9 mouse cellular contexts compared by ENCODE assay signal in genomic region chr11:67596233-67596632, GRCm38 (mm10).
DNase-seq lines count a peak whose midpoint lies in the region; ATAC-seq and TF ChIP-seq lines count a peak whose summit lies in the region.
"Had no signal": no experiment of that assay in that cellular context is flagged by ENCODE, and none has a peak within 500 bp of the region (broad histone marks: within the 10 kb centered on the region; RNA-seq: fewer than 3 reads in every experiment).

No protein-coding gene starts in this region.

- TF ChIP-seq EP300 in stomach, postnatal 0 days (optimal IDR thresholded peaks at IDR 0.05): no peak

- H3K36me3 ChIP-seq in hindbrain, embryonic 10.5 days: no peaks in the 10 kb centered on the region
- H3K36me3 ChIP-seq in hindbrain, embryonic 12.5 days: no peaks in the 10 kb centered on the region
- no peaks in the 10 kb centered on the region for H3K36me3 ChIP-seq in stomach, postnatal 0 days (ENCODE audit: control insufficient read depth, insufficient read depth, low read length)
- no peaks in the 10 kb centered on the region for H3K36me3 ChIP-seq in heart, embryonic 11.5 days (ENCODE audit: control insufficient read depth, insufficient read depth, low read length)

- H3K9ac ChIP-seq in hindbrain, embryonic 12.5 days: no peak overlapping the region
- no peak overlapping the region for H3K9ac ChIP-seq in stomach, postnatal 0 days (ENCODE audit: low read length)
- H3K9ac ChIP-seq in heart, embryonic 11.5 days (ENCODE audit: low read depth, low read length): no peak overlapping the region

- peak; percentile 16 for DNase-seq in hindbrain, embryonic 10.5 days (ENCODE audit: low spot score)
- peak; percentile 40 for DNase-seq in forelimb bud, embryonic 11.5 days (ENCODE audit: low read depth, low spot score)
- peak; percentile 79 to 86 for DNase-seq in left cerebral cortex, adult 18-20 months (ENCODE audit: low spot score in 2 of 2)
- DNase-seq in right cerebral cortex, postnatal 10 days (ENCODE audit: low spot score in 2 of 2): peak; percentile 93 to 97
- no peak for DNase-seq in stomach, postnatal 0 days (ENCODE audit: low spot score)
- no peak for DNase-seq in urinary bladder, postnatal 4 days (ENCODE audit: low spot score in 2 of 2)
- DNase-seq: gastrocnemius, postnatal 14 days had no signal

- H3K9me3 ChIP-seq in hindbrain, embryonic 10.5 days: no peaks in the 10 kb centered on the region; the same call in 1 of the 2 replicates
- H3K9me3 ChIP-seq in hindbrain, embryonic 12.5 days (replicated peaks): peaks cover 3% of the 10 kb centered on the region; the same call in 1 of the 2 replicates
- no peaks in the 10 kb centered on the region for H3K9me3 ChIP-seq in stomach, postnatal 0 days (ENCODE audit: control insufficient read depth, low read length)
- H3K9me3 ChIP-seq in heart, embryonic 11.5 days (replicated peaks; ENCODE audit: control insufficient read depth, low read length): no peaks in the 10 kb centered on the region

- TF ChIP-seq CTCF in stomach, postnatal 0 days (IDR thresholded peaks at IDR 0.05; ENCODE audit: low read depth): no peak

- no peak overlapping the region for H3K27ac ChIP-seq in hindbrain, embryonic 10.5 days
- H3K27ac ChIP-seq in hindbrain, embryonic 12.5 days: no peak overlapping the region
- H3K27ac ChIP-seq in stomach, postnatal 0 days (replicated peaks): no peak overlapping the region
- no peak overlapping the region for H3K27ac ChIP-seq in heart, embryonic 11.5 days (ENCODE audit: low read depth, low read length)

- H3K27me3 ChIP-seq in hindbrain, embryonic 10.5 days (ENCODE audit: insufficient read depth, poor library complexity, severe bottlenecking): no peaks in the 10 kb centered on the region
- H3K27me3 ChIP-seq in hindbrain, embryonic 12.5 days: no peaks in the 10 kb centered on the region
- H3K27me3 ChIP-seq in stomach, postnatal 0 days (ENCODE audit: control insufficient read depth, insufficient read depth, low read length): no peaks in the 10 kb centered on the region
- no peaks in the 10 kb centered on the region for H3K27me3 ChIP-seq in heart, embryonic 11.5 days (ENCODE audit: control insufficient read depth, insufficient read depth, low read length)

- 57% methylated on average over 6 of the region's 6 CpGs for WGBS in hindbrain, embryonic 10.5 days
- WGBS in hindbrain, embryonic 12.5 days: 48% methylated on average over 6 of the region's 6 CpGs
- 64% methylated on average over 6 of the region's 6 CpGs for WGBS in stomach, postnatal 0 days
- WGBS in heart, embryonic 11.5 days (ENCODE audit: insufficient replicate concordance): 63% methylated on average over 6 of the region's 6 CpGs

- H3K4me1 ChIP-seq in hindbrain, embryonic 10.5 days (replicated peaks): peaks cover 19% of the 10 kb centered on the region
- H3K4me1 ChIP-seq in hindbrain, embryonic 12.5 days: peaks cover 6% of the 10 kb centered on the region; the same call in 1 of the 2 replicates
- H3K4me1 ChIP-seq in stomach, postnatal 0 days (replicated peaks; ENCODE audit: control insufficient read depth, insufficient read depth): no peaks in the 10 kb centered on the region
- no peaks in the 10 kb centered on the region; the same call in 1 of the 2 replicates for H3K4me1 ChIP-seq in heart, embryonic 11.5 days (ENCODE audit: control insufficient read depth, insufficient read depth, low read length)

- H3K4me3 ChIP-seq in hindbrain, embryonic 10.5 days: no peak overlapping the region
- H3K4me3 ChIP-seq in hindbrain, embryonic 12.5 days: no peak overlapping the region
- H3K4me3 ChIP-seq in stomach, postnatal 0 days (ENCODE audit: low read depth, low read length): no peak overlapping the region
- H3K4me3 ChIP-seq in heart, embryonic 11.5 days (ENCODE audit: low read depth, low read length): no peak overlapping the region

- ATAC-seq in hindbrain, embryonic 12.5 days (ENCODE audit: low FRiP score): no peak
- no peak for ATAC-seq in stomach, postnatal 0 days (ENCODE audit: low FRiP score, low TSS enrichment)
- ATAC-seq in heart, embryonic 11.5 days (replicated peaks; ENCODE audit: insufficient number of reproducible peaks, low FRiP score, low TSS enrichment): no peak

- H3K4me2 ChIP-seq in hindbrain, embryonic 12.5 days (replicated peaks): no peak overlapping the region
- no peak overlapping the region for H3K4me2 ChIP-seq in stomach, postnatal 0 days (replicated peaks; ENCODE audit: low read depth)
- H3K4me2 ChIP-seq in heart, embryonic 11.5 days: no peak overlapping the region

Comparison
In these comparisons a context has a peak if more than half of its experiments do, and no peak if none do; other contexts are left out.
1. DNase-seq: peak in hindbrain, embryonic 10.5 days (single experiment), forelimb bud, embryonic 11.5 days (single experiment), left cerebral cortex, adult 18-20 months (2 of 2) and right cerebral cortex, postnatal 10 days (2 of 2); none in stomach, postnatal 0 days (single experiment) and urinary bladder, postnatal 4 days (0 of 2).